Mouse (Mus musculus) ES-Bruce4 (cell line): Measurements from ENCODE around the gene Chmp6.

Experiments
- CTCF ChIP-seq: IDR thresholded peaks from one replicate; pipeline ENCODE4 v1.8.1; 2011; ENCODE audit warnings: low read depth, low read length
- EP300 ChIP-seq: IDR thresholded peaks from 2 replicates; pipeline ENCODE4 v1.6.1; 2011; ENCODE audit warnings: low read depth, low read length; ENCODE audit not compliant: insufficient read depth
- POLR2A ChIP-seq: IDR thresholded peaks from one replicate; pipeline ENCODE4 v1.8.1; 2011; ENCODE audit warnings: low read length; ENCODE audit not compliant: insufficient read depth

GRCm38 (mm10) chr11:119894634-119895033 is 18.6 kb upstream of the Chmp6 start:
- no peak for TF ChIP-seq CTCF
- TF ChIP-seq POLR2A, result no peak
- TF ChIP-seq EP300, result no peak
